Comparison of ENCODE assay signal across 9 mouse cellular contexts in genomic region chr3:139676723-139677122, GRCm38 (mm10).
"Had no signal": no experiment of that assay in that cellular context is flagged by ENCODE, and none has a peak within 500 bp of the region (broad histone marks: within the 10 kb centered on the region; RNA-seq: fewer than 3 reads in every experiment).

No protein-coding gene starts in this region.

- ATAC-seq: liver, postnatal 0 days; midbrain, embryonic 13.5 days had no signal

- DNase-seq: kidney, postnatal 10 days; liver; liver, embryonic 13.5 days; liver, postnatal 0 days; lung, postnatal 36 days; right cerebral cortex, adult 18-20 months; right cerebral cortex, postnatal 25 days; thymus, postnatal 4 days had no signal
